Mouse (Mus musculus) liver, embryonic 14.5 days (tissue): Measurements from ENCODE around the gene Pla2g1b. TPM values are rescaled to one million over a fixed set of nuclear protein-coding genes. Genes with fewer than 3 reads are reported as not detected.
A peak's percentile ranks its signal among the peaks of the same experiment; 100 is the strongest.

Experiments
- ATAC-seq: fragments of 200-750 bp; cut with Nextera tagmentation; 2 replicates; pipeline ENCODE4 v1.8.0; 2017; ENCODE audit warnings: moderate number of reproducible peaks, mild to moderate bottlenecking, moderate library complexity; ENCODE audit not compliant: insufficient read depth
- DNase-seq, 3 experiments: peaks; one replicate each; pipeline ENCODE4 v3.0.0-alpha.2; 2012 to 2013; ENCODE audit warnings: low read depth in 3 of 3, low spot score in 3 of 3
- H3K27ac ChIP-seq: fragments of 300-500 bp; sonication (generic); 2 replicates; pipeline ENCODE4 v1.5.1; 2014; ENCODE audit warnings: moderate library complexity, mild to moderate bottlenecking, control low read depth, inconsistent platforms
- H3K27me3 ChIP-seq: fragments of 300-500 bp; sonication (generic); 2 replicates; pipeline ENCODE4 v1.6.1; 2014; ENCODE audit warnings: mild to moderate bottlenecking, low read length, moderate library complexity; ENCODE audit not compliant: control insufficient read depth, insufficient read depth
- H3K36me3 ChIP-seq: fragments of 300-500 bp; sonication (generic); replicated peaks from 2 replicates; pipeline ENCODE4 v1.6.1; 2014; ENCODE audit warnings: low read depth; ENCODE audit not compliant: control insufficient read depth, insufficient read depth
- H3K4me1 ChIP-seq, 2 experiments: fragments of 200-500 bp in 1 of 2; fragments of 300-500 bp in 1 of 2; sonication (generic) in 1 of 2; replicated peaks; 2 replicates each; pipeline ENCODE4 v1.6.1; 2012 to 2014; ENCODE audit warnings: antibody characterized with exemption in 1 of 2, inconsistent platforms in 1 of 2, low read length in 1 of 2; ENCODE audit not compliant: control insufficient read depth in 2 of 2, insufficient read depth in 2 of 2
- H3K4me2 ChIP-seq: fragments of 300-500 bp; sonication (generic); 2 replicates; pipeline ENCODE4 v1.6.1; 2014; ENCODE audit warnings: low read depth, mild to moderate bottlenecking, control low read depth, moderate library complexity
- H3K4me3 ChIP-seq, 2 experiments: fragments of 200-500 bp in 1 of 2; fragments of 300-500 bp in 1 of 2; sonication (generic) in 1 of 2; 2 replicates each; pipeline ENCODE4 v1.5.1; 2012 to 2014; ENCODE audit warnings: low read depth in 2 of 2, low read length in 2 of 2, mild to moderate bottlenecking in 2 of 2, control low read depth in 1 of 2, inconsistent platforms in 1 of 2, moderate library complexity in 1 of 2; ENCODE audit not compliant: insufficient read depth in 1 of 2
- H3K9ac ChIP-seq: fragments of 300-500 bp; sonication (generic); replicated peaks from 2 replicates; pipeline ENCODE4 v1.6.1; 2014; ENCODE audit warnings: mild to moderate bottlenecking, control low read depth, moderate library complexity
- H3K9me3 ChIP-seq: fragments of 300-500 bp; sonication (generic); 2 replicates; pipeline ENCODE4 v1.6.1; 2016; ENCODE audit warnings: low read length, mixed read lengths; ENCODE audit not compliant: control insufficient read depth
- CTCF ChIP-seq: IDR thresholded peaks from 2 replicates; pipeline ENCODE4 v1.5.1; 2016; ENCODE audit warnings: antibody characterized with exemption, low read depth, control low read depth
- EP300 ChIP-seq: IDR thresholded peaks from 2 replicates; pipeline ENCODE4 v1.6.1; 2016; ENCODE audit warnings: antibody characterized with exemption, low read depth
- WGBS: fragments of 180-500 bp; shearing (Covaris S2); extraction: QIAGEN DNeasy Blood & Tissue Kit; methylation state at CpG from one replicate; pipeline ENCODE4 v1.1.7; 2014; ENCODE audit not compliant: insufficient replicate concordance; 5-methylcytosine and 5-hydroxymethylcytosine counted together
- polyA plus RNA-seq, 2 experiments: library from polyadenylated mRNA; depleted of rRNA in 1 of 2; stranded (reverse) in 1 of 2; unstranded in 1 of 2; fragments of >200 nt; fragmentation: Nextera tagmentation in 1 of 2; extraction: Ambion mirVana in 1 of 2; gene quantifications; 2 replicates each; pipeline versions ENCODE4 v1.2.1 to v1.2.3; 2012 to 2014

Gene Pla2g1b
- polyA plus RNA-seq, 2 experiments = not detected

DNA sequence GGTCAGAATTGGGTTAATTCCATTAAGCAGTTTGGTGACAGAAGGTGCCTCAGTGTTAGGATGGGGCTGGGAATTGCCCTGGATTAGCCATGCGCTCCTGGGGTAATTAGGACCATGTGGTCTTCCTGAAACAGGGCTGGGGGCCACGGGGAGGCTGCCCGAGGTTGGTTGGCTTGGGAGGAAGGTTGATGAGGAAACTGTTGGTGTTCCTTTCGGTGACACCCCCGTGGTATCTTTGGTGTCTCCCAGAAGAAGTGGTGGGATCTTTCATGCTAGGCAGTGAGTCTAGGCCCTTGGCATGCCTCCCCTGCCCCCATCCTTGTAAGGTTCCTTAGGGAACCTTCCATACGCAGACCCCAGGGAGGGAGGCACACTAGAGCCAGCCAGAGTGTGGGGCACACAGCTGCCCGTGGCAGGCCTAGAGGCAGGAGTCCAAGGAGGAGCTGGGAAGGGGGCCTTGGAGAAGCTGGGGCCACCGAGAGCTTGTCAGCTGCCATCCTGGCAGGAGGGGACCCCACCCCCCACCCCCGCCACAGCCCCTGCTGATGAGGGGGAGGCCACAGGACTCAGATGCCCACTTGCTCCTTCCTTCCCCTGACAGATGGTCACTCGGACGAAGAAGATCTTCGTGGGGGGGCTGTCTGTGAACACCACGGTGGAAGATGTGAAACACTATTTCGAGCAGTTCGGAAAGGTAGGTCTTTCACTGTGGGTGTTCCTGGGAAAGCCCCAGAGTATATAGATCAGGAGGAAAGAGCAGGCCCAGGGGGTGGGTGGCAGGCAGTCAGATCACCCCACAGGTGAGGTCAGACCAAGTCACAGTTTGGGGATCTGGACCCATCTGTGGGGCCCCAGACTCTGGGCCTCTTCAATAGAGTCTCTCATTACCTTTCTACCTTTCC is 31.0 kb upstream of the Pla2g1b start:
- Histone ChIP-seq H3K27me3 (peaks cover 41% of the 10 kb centered on the region), H3K4me3 (no peak overlapping the region), H3K4me2 (no peak overlapping the region), H3K36me3 (no peaks in the 10 kb centered on the region), H3K4me1 (no peaks in the 10 kb centered on the region), H3K27ac (no peak overlapping the region), H3K9ac (no peak overlapping the region), H3K9me3 (no peaks in the 10 kb centered on the region)
- no peak for TF ChIP-seq CTCF
- TF ChIP-seq EP300 = no peak
- 51% methylated on average over 15 of the region's 15 CpGs for WGBS
- ATAC-seq (no peak), DNase-seq (no peak)

DNA sequence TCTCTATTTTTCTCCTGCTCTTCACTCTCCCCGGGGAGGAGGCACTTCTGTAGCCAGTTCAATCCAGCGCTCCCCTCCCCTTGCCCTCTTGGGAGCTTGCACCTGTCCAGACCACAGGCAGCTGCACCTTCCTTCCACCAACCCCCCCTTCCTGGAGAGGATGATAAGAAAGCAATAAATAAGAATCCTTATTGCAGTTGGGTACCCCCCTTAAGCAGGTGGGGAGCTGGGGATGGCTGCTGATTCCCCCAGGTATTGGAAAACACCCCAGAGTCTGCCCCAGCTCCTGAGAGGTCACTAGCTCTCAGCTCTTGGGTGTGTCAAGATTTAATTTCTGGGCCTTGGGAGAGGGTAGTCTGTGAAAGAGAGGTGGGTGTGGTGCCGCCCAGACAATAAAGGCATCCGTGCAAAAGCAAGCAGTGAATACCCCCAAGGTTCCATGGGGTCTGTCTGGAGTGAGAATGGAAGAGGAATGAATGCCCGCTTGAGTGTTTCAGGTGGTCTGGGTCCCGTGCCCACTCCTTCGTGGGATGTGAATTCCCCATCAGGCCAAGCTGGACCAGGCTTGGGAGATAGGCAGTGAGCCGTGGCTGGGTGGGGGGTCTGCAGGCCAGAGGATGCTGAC is 30.2 kb upstream of the Pla2g1b start:
- H3K9ac ChIP-seq = no peak overlapping the region
- no peak overlapping the region for H3K4me3 ChIP-seq
- DNase-seq = no peak
- no peak for ATAC-seq
- H3K4me2 ChIP-seq = no peak overlapping the region
- no peaks in the 10 kb centered on the region for H3K36me3 ChIP-seq
- no peak overlapping the region for H3K27ac ChIP-seq
- H3K27me3 ChIP-seq = peaks cover 34% of the 10 kb centered on the region
- WGBS = 31% methylated on average over 8 of the region's 8 CpGs
- H3K4me1 ChIP-seq = no peaks in the 10 kb centered on the region
- no peaks in the 10 kb centered on the region for H3K9me3 ChIP-seq
- TF ChIP-seq EP300 = no peak
- no peak for TF ChIP-seq CTCF

DNA sequence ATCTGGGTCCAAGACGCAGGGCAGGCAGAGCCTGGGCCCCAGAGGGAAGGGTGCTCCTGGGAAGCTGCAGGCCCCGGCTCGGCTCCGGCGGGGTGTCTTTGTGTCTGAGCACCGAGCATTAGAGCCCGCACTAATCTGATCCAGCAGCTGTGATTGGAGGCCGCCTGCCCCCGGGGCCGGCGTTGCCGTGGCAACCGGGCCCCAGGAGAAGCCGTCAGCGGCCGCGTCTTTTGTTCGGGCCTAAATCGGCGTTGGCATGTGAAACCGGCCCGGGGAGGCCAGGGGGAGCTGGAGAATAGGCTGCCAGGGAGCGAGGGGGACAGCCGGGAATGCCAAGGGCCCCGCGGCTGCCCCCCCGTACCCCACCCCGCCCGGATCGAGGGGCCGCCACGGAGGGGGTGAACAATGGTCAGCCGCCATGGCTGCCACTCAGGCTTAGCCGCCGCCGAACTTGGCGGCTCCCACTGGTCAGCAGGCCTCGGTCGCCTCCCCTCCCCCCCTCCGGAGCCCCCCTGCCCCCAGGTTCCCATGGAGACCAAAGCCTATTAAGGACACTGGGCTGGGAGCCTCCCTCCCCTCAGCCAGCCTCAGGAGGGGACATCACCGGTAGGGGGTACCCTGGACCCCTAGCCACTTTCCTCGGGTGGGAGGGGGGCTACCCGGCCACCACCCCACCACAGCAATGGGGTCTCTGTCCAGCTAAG is 29.5 kb upstream of the Pla2g1b start:
- WGBS = 3% methylated on average over 43 of the region's 43 CpGs
- Histone ChIP-seq H3K36me3 (no peaks in the 10 kb centered on the region), H3K9ac (no peak overlapping the region), H3K27me3 (peaks cover 27% of the 10 kb centered on the region), H3K4me1 (no peaks in the 10 kb centered on the region), H3K9me3 (no peaks in the 10 kb centered on the region), H3K27ac (no peak overlapping the region), H3K4me3 (peak overlapping the region in 1 of 2 experiments; percentile 10; a peak in 1 of 4 replicates), H3K4me2 (peak overlapping the region; percentile 18; the same call in 1 of the 2 replicates)
- no peak for ATAC-seq
- TF ChIP-seq EP300 (no peak), CTCF (no peak)
- no peak for DNase-seq

DNA sequence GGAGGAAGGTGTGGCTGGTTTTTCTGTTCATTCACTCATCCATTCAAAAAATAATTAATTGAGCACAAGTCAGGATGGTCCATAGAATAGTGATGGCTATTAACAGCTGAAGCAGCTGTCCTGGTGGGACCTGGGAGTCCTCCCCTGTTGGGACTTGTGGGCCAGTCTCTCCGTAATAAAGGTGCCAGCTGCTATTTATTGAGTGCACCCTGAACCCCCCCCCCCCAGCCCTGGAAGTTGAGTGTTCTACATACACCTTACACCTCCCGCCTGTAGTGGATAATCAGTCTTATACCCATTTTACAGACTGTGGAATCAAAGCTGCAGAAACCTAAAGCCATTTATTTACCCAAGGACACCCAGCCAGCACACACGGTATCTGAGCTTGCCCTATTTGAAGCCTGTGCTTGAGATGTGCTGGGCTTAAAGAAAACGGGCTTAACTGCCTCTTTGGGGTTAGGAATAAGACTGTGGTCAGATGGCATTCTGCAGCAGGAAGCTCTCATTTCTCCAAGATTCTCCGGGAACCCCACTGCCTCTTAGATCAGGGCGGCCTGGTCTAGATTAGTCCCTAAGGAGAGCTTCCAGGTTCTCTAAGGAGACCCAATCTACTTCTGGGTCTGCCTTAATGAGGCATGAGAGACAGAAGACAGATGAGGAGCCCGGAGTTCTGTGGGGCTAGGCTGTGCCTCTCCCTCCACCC is 28.7 kb upstream of the Pla2g1b start:
- Histone ChIP-seq H3K9ac (no peak overlapping the region), H3K4me2 (no peak overlapping the region), H3K36me3 (no peaks in the 10 kb centered on the region), H3K27ac (no peak overlapping the region), H3K27me3 (peaks cover 22% of the 10 kb centered on the region), H3K4me1 (no peaks in the 10 kb centered on the region), H3K9me3 (no peaks in the 10 kb centered on the region), H3K4me3 (no peak overlapping the region)
- WGBS = 56% methylated on average over 7 of the region's 7 CpGs
- ATAC-seq (no peak), DNase-seq (no peak)
- TF ChIP-seq CTCF (no peak), EP300 (no peak)
